Mouse (Mus musculus): ENCODE results near the gene St3gal3. TPM values are rescaled to one million over a fixed set of nuclear protein-coding genes. Genes with fewer than 3 reads are reported as not detected.

The St3gal3 gene
- total RNA-seq, 1 experiment from 2014 or later, result 6.8 TPM

- ATAC-seq (replicated peaks in 1 of 2; ENCODE audit: insufficient read depth in 1 of 2, low FRiP score in 2 of 2, low TSS enrichment in 1 of 2, low read depth in 1 of 2, poor library complexity in 2 of 2, severe bottlenecking in 2 of 2), result no peak
Measured at GRCm38 (mm10) chr4:118076648-118077047, 58.1 kb downstream of the St3gal3 start.

DNA sequence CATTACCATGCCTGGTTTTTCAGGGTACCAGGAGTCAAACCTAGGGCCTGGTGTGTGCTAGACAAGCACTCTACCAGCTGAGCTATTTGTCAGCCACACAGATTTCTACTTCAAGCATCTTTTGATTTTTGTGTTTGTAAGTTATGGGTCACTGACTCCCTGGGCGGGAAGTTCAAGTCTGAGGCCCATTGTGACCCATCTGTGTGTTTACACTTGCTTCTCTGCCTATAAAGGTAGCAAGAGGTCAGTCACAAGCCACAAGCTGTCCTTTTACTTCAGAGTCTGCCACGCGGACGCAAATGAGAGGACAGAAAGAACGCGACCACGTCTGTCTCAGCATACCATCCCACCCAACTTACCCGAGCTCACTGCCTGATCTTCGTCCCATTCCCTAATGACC is 59.4 kb downstream of the St3gal3 start:
- no peak for ATAC-seq (replicated peaks in 1 of 2; ENCODE audit: insufficient read depth in 1 of 2, low FRiP score in 2 of 2, low TSS enrichment in 1 of 2, low read depth in 1 of 2, poor library complexity in 2 of 2, severe bottlenecking in 2 of 2)

DNA sequence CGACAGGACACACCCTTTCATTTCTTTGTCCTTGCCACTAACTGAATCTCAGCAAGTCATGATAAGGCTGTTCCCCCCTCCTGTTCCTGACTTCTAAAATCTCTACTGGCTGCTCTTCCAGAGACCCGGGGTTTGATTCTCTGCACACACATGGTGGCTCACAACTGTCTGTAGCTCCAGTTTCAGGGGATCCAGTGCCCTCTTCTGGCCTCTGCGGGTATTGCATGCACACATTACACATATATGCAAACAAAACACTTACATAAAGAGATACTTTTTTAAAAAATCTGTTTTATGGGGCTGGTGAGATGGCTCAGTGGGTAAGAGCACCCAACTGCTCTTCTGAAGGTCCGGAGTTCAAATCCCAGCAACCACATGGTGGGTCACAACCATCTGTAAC is 60.5 kb downstream of the St3gal3 start:
- ATAC-seq (replicated peaks in 1 of 2; ENCODE audit: insufficient read depth in 1 of 2, low FRiP score in 2 of 2, low TSS enrichment in 1 of 2, low read depth in 1 of 2, poor library complexity in 2 of 2, severe bottlenecking in 2 of 2), result no peak

GRCm38 (mm10) chr4:118073128-118073527 is 61.6 kb downstream of the St3gal3 start:
- ATAC-seq (replicated peaks in 1 of 2; ENCODE audit: insufficient read depth in 1 of 2, low FRiP score in 2 of 2, low TSS enrichment in 1 of 2, low read depth in 1 of 2, poor library complexity in 2 of 2, severe bottlenecking in 2 of 2), result no peak

- ATAC-seq (replicated peaks in 1 of 2; ENCODE audit: insufficient read depth in 1 of 2, low FRiP score in 2 of 2, low TSS enrichment in 1 of 2, low read depth in 1 of 2, poor library complexity in 2 of 2, severe bottlenecking in 2 of 2), result no peak
Measured at GRCm38 (mm10) chr4:118071891-118072290, 62.8 kb downstream of the St3gal3 start.

GRCm38 (mm10) chr4:118070255-118071234 is 64.2 kb downstream of the St3gal3 start:
- no peak for ATAC-seq (replicated peaks in 1 of 2; ENCODE audit: insufficient read depth in 1 of 2, low FRiP score in 2 of 2, low TSS enrichment in 1 of 2, low read depth in 1 of 2, poor library complexity in 2 of 2, severe bottlenecking in 2 of 2)

- ATAC-seq (replicated peaks in 1 of 2; ENCODE audit: insufficient read depth in 1 of 2, low FRiP score in 2 of 2, low TSS enrichment in 1 of 2, low read depth in 1 of 2, poor library complexity in 2 of 2, severe bottlenecking in 2 of 2), result peak in 1 of 2 experiments; percentile 32; a peak in 1 of 4 replicates
Measured at GRCm38 (mm10) chr4:118061809-118062463, 72.8 kb downstream of the St3gal3 start.

GRCm38 (mm10) chr4:118060915-118061530 is 73.7 kb downstream of the St3gal3 start:
- ATAC-seq (replicated peaks in 1 of 2; ENCODE audit: insufficient read depth in 1 of 2, low FRiP score in 2 of 2, low TSS enrichment in 1 of 2, low read depth in 1 of 2, poor library complexity in 2 of 2, severe bottlenecking in 2 of 2), result no peak

- no peak for ATAC-seq (replicated peaks in 1 of 2; ENCODE audit: insufficient read depth in 1 of 2, low FRiP score in 2 of 2, low TSS enrichment in 1 of 2, low read depth in 1 of 2, poor library complexity in 2 of 2, severe bottlenecking in 2 of 2)
Measured at GRCm38 (mm10) chr4:118059816-118060475, 74.8 kb downstream of the St3gal3 start.

- ATAC-seq (replicated peaks in 1 of 2; ENCODE audit: insufficient read depth in 1 of 2, low FRiP score in 2 of 2, low TSS enrichment in 1 of 2, low read depth in 1 of 2, poor library complexity in 2 of 2, severe bottlenecking in 2 of 2), result no peak
Measured at GRCm38 (mm10) chr4:118058116-118058677, 76.5 kb downstream of the St3gal3 start.

DNA sequence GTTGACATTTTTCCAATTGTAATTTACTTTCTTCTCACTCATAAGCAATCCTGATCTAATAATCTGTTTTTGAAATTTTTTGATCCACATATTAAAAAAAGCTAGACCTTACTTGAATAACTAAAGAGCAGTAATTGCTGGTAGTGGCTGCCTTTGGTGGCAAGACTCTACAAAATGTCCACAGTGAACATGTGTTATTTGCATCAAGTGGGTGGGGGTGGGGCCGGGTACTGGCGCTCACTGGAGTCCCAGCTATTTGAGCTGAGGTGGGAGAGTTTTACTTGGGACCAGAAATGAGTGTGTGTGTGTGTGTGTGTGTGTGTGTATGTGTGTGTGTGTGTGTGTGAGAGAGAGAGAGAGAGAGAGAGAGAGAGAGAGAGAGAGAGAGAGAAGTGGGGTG is 77.6 kb downstream of the St3gal3 start:
- ATAC-seq (replicated peaks in 1 of 2; ENCODE audit: insufficient read depth in 1 of 2, low FRiP score in 2 of 2, low TSS enrichment in 1 of 2, low read depth in 1 of 2, poor library complexity in 2 of 2, severe bottlenecking in 2 of 2), result no peak

GRCm38 (mm10) chr4:118054615-118055014 is 80.1 kb downstream of the St3gal3 start:
- no peak for ATAC-seq (replicated peaks in 1 of 2; ENCODE audit: insufficient read depth in 1 of 2, low FRiP score in 2 of 2, low TSS enrichment in 1 of 2, low read depth in 1 of 2, poor library complexity in 2 of 2, severe bottlenecking in 2 of 2)

DNA sequence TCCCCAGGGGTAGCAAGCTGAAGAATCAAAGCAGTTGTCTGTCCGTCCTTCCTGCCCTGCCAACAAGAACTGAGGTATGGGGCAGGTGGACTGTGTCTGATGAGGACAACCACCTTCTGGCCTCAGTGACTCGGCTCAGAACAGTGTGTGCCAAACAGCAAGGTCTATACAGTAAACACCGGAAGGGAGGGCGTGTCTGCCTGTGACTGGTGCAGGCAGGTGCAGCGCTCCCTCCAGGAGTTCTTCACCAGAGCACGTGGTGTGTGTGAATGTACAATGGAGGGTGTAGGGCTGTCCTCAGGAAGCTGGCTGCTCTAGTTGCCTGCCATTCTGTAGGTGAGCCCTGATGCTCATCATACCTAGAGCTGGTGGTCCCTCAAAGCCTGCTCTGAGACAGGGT is 80.8 kb downstream of the St3gal3 start:
- no peak for ATAC-seq (replicated peaks in 1 of 2; ENCODE audit: insufficient read depth in 1 of 2, low FRiP score in 2 of 2, low TSS enrichment in 1 of 2, low read depth in 1 of 2, poor library complexity in 2 of 2, severe bottlenecking in 2 of 2)

GRCm38 (mm10) chr4:118049606-118050302 is 85.0 kb downstream of the St3gal3 start:
- no peak for ATAC-seq (replicated peaks in 1 of 2; ENCODE audit: insufficient read depth in 1 of 2, low FRiP score in 2 of 2, low TSS enrichment in 1 of 2, low read depth in 1 of 2, poor library complexity in 2 of 2, severe bottlenecking in 2 of 2)

- no peak for ATAC-seq (replicated peaks in 1 of 2; ENCODE audit: insufficient read depth in 1 of 2, low FRiP score in 2 of 2, low TSS enrichment in 1 of 2, low read depth in 1 of 2, poor library complexity in 2 of 2, severe bottlenecking in 2 of 2)
Measured at GRCm38 (mm10) chr4:118044510-118044909, 90.2 kb downstream of the St3gal3 start.

DNA sequence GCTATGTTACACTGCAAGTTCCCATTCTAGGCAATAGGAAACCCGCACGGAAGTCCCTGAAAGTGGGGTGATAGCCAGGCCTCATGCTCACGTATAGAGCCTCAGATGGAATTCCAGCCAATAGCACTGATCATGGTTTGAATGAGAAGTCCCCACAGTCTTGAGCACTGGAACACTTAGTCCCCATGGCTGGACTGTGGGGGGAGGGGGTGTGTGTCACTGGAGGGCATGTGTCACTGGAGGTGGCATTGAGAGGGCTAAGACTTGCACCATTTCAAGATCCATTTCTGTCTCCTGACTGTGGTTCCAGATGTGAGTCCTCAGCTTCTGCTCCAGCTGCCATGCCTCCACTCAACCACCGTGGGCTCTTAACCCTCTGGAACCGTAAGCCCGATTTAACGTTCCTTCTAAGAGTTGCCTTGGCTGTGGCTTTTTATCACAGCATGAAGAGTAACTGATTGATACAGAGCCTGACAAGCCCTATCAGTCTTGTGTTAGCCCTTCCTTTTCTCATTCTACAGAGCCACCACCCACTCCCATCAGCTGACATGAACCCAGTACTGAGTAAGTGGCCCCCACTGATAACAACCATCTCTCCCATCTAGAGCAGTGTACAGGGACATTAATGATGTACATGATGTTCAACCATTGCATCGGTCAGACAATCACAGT is 91.2 kb downstream of the St3gal3 start:
- no peak for ATAC-seq (replicated peaks in 1 of 2; ENCODE audit: insufficient read depth in 1 of 2, low FRiP score in 2 of 2, low TSS enrichment in 1 of 2, low read depth in 1 of 2, poor library complexity in 2 of 2, severe bottlenecking in 2 of 2)
